Mouse (Mus musculus) MEL (cell line): ENCODE measurements at regions not wholly inside any gene's neighbourhood (a gene's known extent, or its start where the extent isn't known, plus 50 kb on each side); places are given as distances from the start of the nearest gene placed in this dataset.

Experiments used
- CTCF ChIP-seq, 3 experiments: IDR thresholded peaks in 2 of 3; conservative IDR thresholded peaks in 1 of 3; 2 replicates each; pipeline ENCODE4 v1.5.1; 2011 to 2012; ENCODE audit warnings: low read length in 3 of 3, low read depth in 2 of 3, mild to moderate bottlenecking in 2 of 3, improper control_type of control experiment in 1 of 3, inconsistent platforms in 1 of 3, mixed read lengths in 1 of 3, moderate library complexity in 1 of 3; ENCODE audit not compliant: control insufficient read depth in 1 of 3, insufficient read depth in 1 of 3, poor library complexity in 1 of 3, severe bottlenecking in 1 of 3
- MAX ChIP-seq: IDR thresholded peaks from 2 replicates; pipeline ENCODE4 v1.6.1; 2011; ENCODE audit warnings: low read length, improper control_type of control experiment
- NELFE ChIP-seq: IDR thresholded peaks from 2 replicates; pipeline ENCODE4 v1.6.1; 2011; ENCODE audit warnings: low read depth, low read length, improper control_type of control experiment
- POLR2A ChIP-seq, 2 experiments: IDR thresholded peaks; 2 replicates each; pipeline ENCODE4 v1.6.1; 2011 to 2012; ENCODE audit warnings: low read length in 2 of 2, mild to moderate bottlenecking in 2 of 2, control low read depth in 1 of 2, improper control_type of control experiment in 1 of 2, low read depth in 1 of 2, moderate library complexity in 1 of 2; ENCODE audit not compliant: control insufficient read depth in 1 of 2, insufficient read depth in 1 of 2, poor library complexity in 1 of 2

DNA sequence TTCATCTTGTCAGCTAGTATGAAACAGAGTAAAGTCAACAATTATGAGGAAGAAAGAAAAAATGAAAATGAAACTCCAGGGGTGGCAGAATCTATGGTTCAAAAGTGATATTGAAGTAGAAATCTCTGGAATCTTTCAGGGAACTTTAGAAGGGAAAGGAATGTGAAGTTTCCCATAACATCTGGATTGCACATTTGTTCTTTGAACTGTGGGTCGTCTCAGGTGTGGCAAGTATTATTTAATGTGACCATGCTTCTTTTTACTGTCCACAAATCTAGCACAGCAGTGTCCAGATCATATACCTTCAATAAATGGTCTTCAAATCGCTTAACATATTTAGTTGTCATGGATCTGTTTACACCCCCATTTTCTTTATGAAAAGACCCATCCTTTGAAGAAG, 71.2 kb upstream of the Tyw5 start:
- TF ChIP-seq POLR2A (IDR thresholded peaks at IDR 0.05; ENCODE audit: control insufficient read depth in 1 of 2, insufficient read depth in 1 of 2, low read depth in 1 of 2, low read length in 2 of 2, poor library complexity in 1 of 2) (no peak), CTCF (IDR thresholded peaks at IDR 0.05 in 2 of 3, conservative IDR thresholded peaks at IDR 0.05 in 1 of 3; ENCODE audit: control insufficient read depth in 1 of 3, insufficient read depth in 1 of 3, low read depth in 2 of 3, low read length in 3 of 3, poor library complexity in 1 of 3, severe bottlenecking in 1 of 3) (no peak), NELFE (no peak), MAX (no peak)
